Mouse (Mus musculus) cerebellum, postnatal 10 days (tissue): Measurements from ENCODE around the gene Galns.

Source experiments
- DNase-seq, 2 experiments: peaks; one replicate each; pipeline ENCODE4 v3.0.0; 2021; ENCODE audit warnings: mixed read lengths in 2 of 2

Galns gene

DNA sequence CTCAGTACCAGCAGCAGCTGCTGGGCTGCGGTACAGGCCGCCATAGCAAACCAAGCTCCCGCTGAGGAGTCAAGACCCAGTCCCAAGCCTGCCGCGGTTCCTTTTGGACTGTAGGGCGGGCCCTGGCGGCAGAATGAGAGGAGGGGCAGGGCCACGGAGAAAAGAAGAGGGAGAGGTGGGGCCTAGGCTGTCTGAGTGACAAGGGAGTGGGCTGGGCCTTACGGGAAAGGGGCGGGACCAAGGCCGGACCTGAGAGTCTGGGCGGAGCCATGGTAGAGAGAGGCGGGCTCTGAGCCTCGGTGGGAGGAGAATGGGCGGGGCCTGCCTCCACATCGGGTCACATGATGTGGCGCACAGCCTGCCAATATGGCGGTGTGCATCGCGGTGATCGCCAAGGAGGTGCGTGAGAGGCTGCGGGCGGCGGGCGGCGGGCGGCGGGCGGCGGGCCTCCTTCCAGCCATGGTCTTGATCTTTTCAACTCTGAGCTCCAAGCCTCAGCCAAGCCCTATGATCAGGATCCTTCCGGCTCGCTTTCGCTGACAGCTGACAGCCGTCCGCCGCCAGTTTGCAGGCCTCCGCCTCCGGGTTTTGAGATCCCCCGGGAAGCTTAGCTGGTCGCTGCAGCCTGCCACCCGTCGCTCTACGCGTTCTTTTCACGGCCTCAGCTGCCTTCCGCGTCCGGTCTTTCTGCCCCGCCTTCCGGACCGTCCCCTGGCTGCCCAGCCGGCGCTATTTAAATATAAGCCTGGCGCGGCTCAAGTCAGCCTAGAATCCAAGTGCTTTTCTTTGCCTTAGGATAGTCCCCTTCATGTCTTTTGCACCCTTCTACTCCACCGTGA lies at the start of gene Galns, which contains the start of gene Trappc2l:
Galns (minus strand) TSS at position 169 of the 839 bp plus-strand sequence.
Trappc2l (plus strand) TSS at position 346 of the 839 bp plus-strand sequence.
- peak; percentile 98 for DNase-seq

- DNase-seq = peak in 1 of 2 experiments; percentile 46
Observed at GRCm38 (mm10) chr8:122660022-122660421, 48.8 kb upstream of the Galns start.

GRCm38 (mm10) chr8:122658807-122659160 lies 47.5 kb upstream of the Galns start:
- DNase-seq = no peak

DNA sequence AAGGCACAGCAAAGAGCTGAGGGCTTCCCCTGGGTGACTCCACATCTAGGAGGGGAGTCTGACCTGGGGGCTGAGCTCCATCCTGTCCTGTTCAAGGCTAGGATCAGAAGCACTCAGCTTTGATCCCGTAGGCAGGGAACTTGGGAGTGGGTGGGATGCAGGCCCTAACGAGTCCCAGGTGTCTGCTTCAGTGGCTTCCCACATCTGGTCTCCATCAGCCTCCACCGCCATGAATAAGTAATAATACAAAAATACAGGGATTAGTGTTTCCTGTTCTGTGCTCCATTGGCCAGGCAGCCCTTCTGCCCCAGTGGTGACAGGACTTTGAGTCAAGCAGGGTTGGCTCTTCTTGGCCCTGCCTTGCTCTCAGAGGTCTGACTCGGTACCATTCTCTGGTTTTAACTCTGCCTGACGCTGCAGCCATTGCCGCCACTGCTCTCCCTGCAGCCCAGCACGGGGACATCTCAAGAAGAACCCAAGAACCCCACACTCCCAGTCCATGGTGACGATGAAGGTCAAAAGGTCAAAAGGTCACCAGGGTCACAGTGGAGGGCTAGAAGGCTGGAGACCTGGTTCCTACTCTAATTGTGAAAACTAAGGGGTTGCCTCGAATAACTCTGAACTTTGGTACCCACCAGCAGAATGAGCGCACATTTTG lies 47.0 kb upstream of the Galns start:
- DNase-seq = no peak

- DNase-seq = peak in 1 of 2 experiments; percentile 61
Observed at GRCm38 (mm10) chr8:122656056-122656999, 45.1 kb upstream of the Galns start.

GRCm38 (mm10) chr8:122654768-122655167 lies 43.5 kb upstream of the Galns start:
- DNase-seq = peak; percentile 58 to 71

GRCm38 (mm10) chr8:122652643-122653042 lies 41.4 kb upstream of the Galns start:
- no peak for DNase-seq

DNA sequence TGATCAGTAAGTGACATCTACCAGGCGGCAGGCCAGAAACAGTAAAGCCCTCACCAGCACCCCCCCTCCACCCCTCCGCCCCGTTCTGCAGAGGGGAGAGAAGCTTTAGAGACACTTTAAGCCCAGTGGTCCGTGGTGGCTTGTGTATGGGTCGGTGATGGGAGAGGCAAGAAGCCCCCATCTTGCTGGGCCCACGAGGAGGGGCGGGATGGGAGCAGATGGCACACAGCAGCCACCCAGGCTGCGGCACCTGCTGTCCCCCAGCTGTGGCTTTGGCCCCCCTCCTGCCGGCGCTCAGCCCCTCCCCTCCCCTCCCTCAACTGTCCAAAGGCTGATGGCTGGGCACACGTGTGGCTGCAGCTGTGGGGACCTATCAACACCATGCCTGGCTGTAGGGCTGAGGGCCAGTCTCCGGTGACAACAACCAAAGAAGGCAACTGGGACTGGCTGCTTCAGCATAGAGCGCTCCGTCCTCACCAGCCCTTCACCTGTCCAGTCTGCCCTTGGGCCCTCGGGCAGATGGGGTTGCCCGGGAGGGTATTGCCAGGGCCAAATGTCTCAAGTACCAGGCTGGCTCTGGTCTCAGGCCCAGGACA lies 40.2 kb upstream of the Galns start:
- DNase-seq = peak; percentile 69 to 77

DNA sequence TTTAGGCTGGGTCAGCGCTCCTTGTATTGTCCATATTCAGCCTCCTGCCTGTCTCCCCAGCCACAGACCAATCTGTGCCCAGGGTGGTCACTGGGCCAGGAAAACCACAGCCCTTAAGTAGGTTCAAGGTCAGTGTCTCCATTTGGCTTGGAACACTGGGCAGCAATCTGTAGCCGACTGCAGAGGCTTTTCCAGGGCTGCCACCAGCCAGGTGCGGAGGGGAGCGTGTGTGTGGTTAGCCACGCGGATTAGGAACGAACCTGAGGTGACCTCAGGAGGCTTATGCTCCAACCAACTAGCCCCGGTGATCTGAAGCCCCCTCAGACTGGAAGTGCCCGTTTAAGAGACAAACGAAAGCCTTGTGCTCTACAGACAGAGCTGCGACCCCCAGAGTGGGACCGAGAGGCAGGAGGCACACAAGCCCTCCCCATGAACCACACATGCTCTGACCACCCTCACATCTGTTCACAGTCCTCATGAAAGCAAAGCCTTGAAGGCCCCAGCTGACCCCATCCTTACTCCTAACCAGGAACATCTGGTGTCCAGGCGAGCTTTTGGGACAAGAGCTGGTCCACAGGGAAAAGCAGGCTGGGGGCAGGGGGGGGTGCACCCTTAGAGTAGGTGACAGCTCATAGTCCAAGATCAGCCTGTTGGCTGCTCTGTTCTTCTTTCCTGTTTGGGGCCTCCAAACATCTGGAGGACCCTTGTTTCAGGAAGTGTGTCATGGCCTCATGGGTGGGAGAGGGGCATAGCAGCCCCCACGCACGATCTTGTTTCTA lies 37.1 kb upstream of the Galns start:
- no peak for DNase-seq

DNA sequence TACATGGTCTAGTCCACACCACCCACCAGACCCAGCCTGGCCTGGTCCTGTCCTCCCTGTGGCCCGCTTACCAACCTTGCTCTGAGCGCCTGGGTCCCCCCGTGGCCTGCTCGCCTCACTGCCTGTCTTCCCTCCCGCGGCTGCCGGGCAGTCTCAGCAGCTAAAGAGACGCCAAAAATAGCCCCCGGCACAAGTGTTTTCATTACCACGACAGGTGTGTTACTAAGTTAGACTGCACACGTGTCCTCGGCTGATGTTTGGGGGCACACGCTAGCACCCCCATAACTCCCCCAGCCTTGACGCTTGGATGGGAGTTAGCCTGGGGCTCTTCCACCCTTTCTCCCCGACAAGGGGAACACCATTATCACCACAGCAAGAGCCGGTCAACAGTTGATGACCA lies 35.1 kb upstream of the Galns start:
- no peak for DNase-seq

GRCm38 (mm10) chr8:122644175-122644954 lies 33.1 kb upstream of the Galns start:
- DNase-seq = no peak

- peak; percentile 69 to 73 for DNase-seq
Observed at GRCm38 (mm10) chr8:122642071-122642470, 30.8 kb upstream of the Galns start.

DNA sequence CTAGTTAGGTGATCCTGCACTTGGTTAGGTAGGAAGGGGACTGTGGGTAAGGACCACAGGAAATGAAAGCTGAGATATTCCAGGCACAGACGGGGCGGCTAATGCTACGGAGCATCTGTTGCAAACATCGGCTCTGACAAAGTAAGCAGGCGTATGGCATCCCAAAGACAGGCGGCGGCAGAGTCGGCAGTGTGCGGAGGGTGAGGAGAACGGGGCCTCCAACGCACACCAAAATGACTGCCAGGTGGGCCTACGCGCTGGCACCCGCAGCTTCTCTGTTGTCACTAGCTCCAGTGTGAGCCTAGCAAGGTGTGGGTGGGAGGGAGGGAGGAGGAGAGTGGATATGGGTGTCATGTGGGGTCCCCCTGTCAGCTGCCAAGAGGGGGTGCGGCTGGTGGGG lies 30.1 kb upstream of the Galns start:
- peak; percentile 47 to 54 for DNase-seq

GRCm38 (mm10) chr8:122640825-122641224 lies 29.6 kb upstream of the Galns start:
- no peak for DNase-seq

DNA sequence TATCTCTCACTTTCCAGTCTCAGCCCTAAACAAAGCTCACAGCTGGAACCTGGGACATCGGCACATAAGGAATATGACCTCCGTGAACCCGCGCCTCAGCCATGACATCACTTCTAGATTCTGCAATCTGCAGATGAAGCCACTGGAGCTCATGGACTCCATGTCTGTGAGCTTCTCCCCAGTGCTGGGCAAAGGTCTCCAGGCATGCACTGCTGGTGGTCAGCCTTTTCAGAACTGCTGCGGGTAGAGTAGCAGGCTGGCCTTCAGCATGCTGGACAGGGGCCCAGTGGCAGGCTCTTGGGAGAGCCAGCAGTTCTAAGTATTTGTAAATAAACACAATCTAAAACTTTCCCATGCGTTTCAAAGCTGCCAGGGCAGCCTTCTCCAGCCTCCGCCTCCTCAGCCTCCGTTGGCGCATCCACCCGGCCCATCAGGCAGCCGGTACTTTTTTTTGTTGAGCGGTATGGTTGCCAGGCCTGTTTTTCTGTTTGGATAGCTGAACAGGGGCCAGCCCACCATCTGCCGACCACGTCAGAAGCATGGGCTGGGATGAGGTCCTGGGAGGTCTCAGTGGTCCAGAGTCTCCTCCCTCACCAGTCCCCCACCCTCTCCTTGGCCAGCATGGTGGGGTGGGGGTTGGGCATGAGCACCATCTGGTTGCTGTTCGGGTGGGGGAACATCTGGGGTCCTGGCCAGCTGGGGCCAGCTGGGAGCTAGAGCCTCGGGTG lies 28.4 kb upstream of the Galns start:
- peak; percentile 93 to 96 for DNase-seq

DNA sequence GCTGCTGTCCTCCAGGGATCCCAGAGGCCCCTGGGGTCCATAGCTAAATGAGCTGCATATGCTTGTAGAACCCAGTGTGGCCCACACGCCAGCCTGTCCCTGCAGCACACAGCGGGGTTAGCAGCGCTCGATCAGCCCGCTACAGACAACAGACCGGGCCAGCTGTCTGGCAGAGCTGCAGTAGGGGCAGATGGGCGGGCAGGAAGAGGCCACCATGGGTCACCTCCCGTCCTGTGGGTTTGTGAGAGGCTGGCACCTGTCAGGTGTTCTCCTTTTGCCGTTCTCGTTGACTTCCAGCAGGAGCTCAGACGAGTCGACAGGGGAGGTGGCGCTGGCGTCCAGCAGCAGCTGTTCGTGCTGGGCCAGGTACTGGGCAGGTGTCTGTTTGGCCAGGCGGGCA lies 27.3 kb upstream of the Galns start:
- peak; percentile 81 to 84 for DNase-seq

DNA sequence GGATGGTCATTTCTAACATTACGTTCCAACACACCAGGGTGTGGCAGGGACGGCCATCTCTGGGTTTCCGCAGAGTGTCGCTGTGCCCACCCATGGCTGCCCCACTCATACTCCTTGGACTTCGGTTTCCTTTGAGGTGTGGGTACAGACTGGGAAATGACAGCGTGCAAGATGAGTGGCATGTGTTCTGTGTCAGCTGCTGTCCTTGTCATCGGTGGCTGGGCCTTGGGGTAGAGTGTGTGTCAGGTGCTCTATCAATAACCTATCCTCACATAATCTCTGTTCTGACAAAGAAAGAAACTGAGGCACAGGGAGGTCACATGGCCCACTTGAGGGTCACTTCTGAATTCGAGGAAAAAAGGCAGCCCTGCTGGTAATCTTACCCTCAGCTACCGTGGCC lies 26.0 kb upstream of the Galns start:
- no peak for DNase-seq

- DNase-seq = peak; percentile 40 to 57
Observed at GRCm38 (mm10) chr8:122636803-122637175, 25.5 kb upstream of the Galns start.

DNA sequence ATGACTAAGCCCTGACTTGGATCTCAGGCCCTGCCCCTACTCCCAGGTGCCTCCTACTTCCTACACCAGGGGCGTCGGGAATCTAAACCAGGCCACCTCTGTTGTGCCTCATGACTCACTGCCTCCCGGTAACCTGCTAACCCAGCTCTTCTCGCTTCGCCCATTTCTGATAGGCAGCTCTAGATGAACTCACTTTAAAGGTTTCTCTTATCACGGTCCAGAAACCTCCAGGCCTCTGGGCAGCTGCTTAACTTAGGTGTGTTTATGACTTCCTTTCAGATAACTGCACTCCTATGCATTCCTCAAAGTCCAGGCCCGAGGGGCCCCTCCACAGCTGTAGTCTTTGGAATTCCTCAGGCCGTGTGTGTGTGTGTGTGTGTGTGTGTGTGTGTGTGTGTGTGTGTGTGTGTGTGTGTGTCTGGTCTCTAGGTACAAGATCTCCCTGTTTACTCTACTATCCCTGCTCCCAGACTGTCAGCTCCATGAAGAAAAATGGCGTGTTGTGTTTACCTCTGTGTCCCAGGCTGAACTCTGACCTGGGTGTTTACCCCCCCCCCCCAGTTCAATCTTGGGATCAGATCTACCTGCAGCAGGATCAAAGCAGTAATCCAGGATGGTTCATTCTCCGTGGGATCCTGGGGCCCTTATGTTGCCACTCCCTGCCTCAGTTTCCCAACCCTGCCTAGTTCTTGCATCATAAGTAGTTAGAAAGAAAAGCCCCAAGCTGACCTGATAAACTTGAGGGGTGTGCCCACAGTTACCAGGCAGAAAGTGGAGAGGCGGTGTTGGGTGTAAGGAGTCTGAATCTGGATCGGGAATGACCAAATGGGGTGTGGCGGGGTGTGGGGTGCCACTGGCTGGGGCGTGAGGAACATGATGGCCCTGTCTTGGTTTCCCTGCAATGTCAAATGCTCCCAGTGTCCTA lies 24.9 kb upstream of the Galns start:
- DNase-seq = no peak
